Mouse (Mus musculus): ENCODE results near the gene Chmp2b.

GRCm38 (mm10) chr16:65497049-65497448 is 65.5 kb downstream of the Chmp2b start:
- TF ChIP-seq POLR2A (IDR thresholded peaks at IDR 0.05; ENCODE audit: insufficient read depth, low read depth, low read length) (no peak), CTCF (IDR thresholded peaks at IDR 0.05; ENCODE audit: insufficient read depth, low read depth, low read length) (no peak)
